Mouse (Mus musculus) erythroblast, embryonic 14.5 days (primary cell): ENCODE measurements around the gene Timm9. TPM values are rescaled to one million over a fixed set of nuclear protein-coding genes. Genes with fewer than 3 reads are reported as not detected.

Source experiments
- H3K27me3 ChIP-seq: 2 replicates; pipeline ENCODE4 v1.6.1; 2012; ENCODE audit warnings: inconsistent platforms; ENCODE audit not compliant: control insufficient read depth
- H3K36me3 ChIP-seq: 2 replicates; pipeline ENCODE4 v1.6.1; 2012; ENCODE audit warnings: mild to moderate bottlenecking, inconsistent platforms; ENCODE audit not compliant: control insufficient read depth
- H3K4me1 ChIP-seq: 2 replicates; pipeline ENCODE4 v1.6.1; 2012; ENCODE audit warnings: inconsistent platforms; ENCODE audit not compliant: control insufficient read depth
- H3K4me3 ChIP-seq: replicated peaks from 2 replicates; pipeline ENCODE3; 2012; ENCODE audit warnings: moderate library complexity, mild to moderate bottlenecking, inconsistent platforms
- H3K9me3 ChIP-seq: 2 replicates; pipeline ENCODE4 v1.6.1; 2012; ENCODE audit warnings: low read length, inconsistent platforms, mixed read lengths; ENCODE audit not compliant: control insufficient read depth
- GATA1 ChIP-seq: IDR thresholded peaks from 2 replicates; pipeline ENCODE4 v1.6.1; 2012; ENCODE audit warnings: low read length, inconsistent platforms, mixed read lengths
- TAL1 ChIP-seq: IDR thresholded peaks from 3 replicates; pipeline ENCODE4 v1.6.1; 2012; ENCODE audit warnings: low read length, inconsistent platforms, mixed read lengths
- polyA plus RNA-seq: library from polyadenylated mRNA; stranded (reverse); fragments of >175 nt; gene quantifications from 2 replicates; pipeline ENCODE4 v1.2.3, GENCODE M21; 2012

Timm9 gene
- polyA plus RNA-seq, 1 experiment, result 0.45 TPM

DNA sequence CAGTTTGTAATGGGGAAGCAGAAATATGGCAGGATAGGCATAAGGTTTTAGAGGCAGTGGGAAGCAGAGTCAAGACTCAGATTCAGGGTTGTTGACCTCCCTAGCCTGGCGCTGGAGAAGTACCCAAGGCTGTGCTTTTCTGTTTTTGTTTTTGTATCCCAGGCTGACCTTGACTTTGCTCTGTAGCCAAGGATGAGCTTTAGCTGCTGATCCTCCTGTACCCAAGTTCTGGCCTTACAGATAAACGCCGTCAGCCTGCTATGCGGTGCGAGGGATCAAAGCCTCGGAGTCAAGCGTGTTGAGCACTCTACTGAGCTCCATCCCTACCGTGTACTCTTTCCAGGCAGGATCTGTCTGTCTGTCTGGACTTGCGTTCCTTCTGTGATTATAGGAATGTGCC, 12.3 kb upstream of the Timm9 start:
- no peaks in the 10 kb centered on the region for H3K9me3 ChIP-seq
- H3K36me3 ChIP-seq, result peaks cover 83% of the 10 kb centered on the region
- TF ChIP-seq TAL1 (no peak), GATA1 (no peak)
- H3K4me1 ChIP-seq, result peaks cover 30% of the 10 kb centered on the region
- no peak overlapping the region for H3K4me3 ChIP-seq
- H3K27me3 ChIP-seq, result no peaks in the 10 kb centered on the region

DNA sequence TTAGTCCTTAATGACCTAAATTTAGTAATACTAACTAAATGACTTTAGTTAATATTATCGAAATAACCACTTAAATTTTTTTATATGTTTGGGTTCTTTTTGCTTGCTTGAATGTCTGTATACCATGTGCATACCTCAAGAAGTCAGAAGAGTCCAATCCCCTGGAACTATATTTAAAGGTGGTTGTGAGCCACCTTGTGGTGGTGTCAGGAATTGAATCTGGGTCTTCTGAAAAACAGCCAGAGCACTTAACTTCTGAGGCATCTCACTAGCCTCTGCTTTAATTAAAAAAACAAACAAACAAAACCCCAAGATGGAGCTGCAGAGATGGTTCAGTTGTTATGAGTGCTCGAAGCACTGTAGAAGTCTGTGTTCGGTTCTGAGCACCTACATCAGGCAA, 11.2 kb upstream of the Timm9 start:
- no peaks in the 10 kb centered on the region for H3K27me3 ChIP-seq
- TF ChIP-seq TAL1 (no peak), GATA1 (no peak)
- H3K4me3 ChIP-seq, result no peak overlapping the region
- H3K36me3 ChIP-seq, result peaks cover 85% of the 10 kb centered on the region
- no peaks in the 10 kb centered on the region for H3K9me3 ChIP-seq
- peaks cover 30% of the 10 kb centered on the region for H3K4me1 ChIP-seq

DNA sequence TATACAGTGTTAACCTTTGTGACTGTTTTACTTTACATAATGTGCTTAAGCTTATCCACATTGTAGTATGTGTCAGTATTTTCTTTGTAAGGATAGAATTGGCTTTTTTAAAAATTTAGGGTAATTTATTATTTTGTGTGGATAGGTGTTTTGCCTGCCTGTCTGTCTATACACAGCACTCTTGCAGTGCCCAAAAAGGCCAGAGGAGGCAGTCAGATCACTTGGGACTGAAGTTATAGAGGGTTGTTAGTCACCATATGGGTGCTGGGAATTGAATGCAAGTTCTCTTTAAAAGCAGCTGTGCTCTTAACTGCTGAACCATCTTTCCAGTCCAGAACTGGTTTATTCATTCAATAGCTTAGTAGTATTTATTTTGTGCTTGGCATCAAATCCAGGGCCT, 4.7 kb upstream of the Timm9 start:
- Histone ChIP-seq H3K36me3 (peaks cover 65% of the 10 kb centered on the region), H3K4me3 (no peak overlapping the region), H3K27me3 (no peaks in the 10 kb centered on the region), H3K4me1 (peaks cover 21% of the 10 kb centered on the region), H3K9me3 (no peaks in the 10 kb centered on the region)
- TF ChIP-seq TAL1 (no peak), GATA1 (no peak)

DNA sequence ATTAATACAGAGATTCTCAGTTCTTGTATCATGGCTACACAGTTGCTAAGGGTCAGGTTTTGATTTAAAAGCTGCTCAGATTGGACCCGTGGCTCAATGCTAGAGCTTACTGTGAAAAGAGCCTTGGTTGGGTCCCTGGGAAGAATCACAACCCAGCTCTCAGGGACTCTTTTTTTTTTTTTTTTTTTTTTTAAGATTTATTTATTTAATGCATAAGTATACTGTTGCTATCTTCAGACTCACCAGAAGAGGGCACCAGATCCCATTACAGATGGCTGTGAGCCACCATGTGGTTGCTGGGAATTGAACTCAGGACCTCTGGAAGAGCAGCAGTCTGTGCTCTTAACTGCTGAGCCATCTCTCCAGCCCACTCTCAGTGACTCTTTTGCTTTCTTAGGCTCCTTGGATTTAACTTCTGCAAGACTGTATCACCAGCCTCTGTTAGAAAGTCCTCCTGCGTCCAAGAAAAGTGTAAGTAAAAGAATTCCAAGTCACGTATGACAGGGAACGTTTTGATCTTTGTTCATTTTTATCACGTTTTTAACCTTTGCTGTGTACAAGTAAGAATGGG, 2.9 kb upstream of the Timm9 start:
- H3K36me3 ChIP-seq, result peaks cover 52% of the 10 kb centered on the region
- no peak for TF ChIP-seq TAL1
- TF ChIP-seq GATA1, result no peak
- H3K4me3 ChIP-seq, result no peak overlapping the region

DNA sequence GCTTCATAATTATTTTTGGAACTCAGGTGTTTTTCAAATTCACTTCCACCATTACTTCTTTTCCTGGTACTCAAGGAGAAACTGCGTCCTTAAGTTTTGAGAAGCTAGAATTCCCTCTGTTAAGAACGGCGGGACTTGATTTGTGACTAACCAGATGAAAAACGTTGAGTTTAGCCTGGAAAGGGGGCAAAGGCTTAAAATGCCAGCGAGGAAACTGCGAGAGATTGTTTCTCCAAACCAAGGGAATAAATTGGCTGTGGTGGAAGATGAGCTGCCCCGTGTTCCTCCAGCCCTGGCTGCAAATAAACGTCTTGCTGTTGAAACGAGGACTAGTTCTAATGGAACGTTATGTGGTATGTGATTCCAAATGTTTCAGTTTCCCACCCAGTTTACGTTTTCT, 1.2 kb upstream of the Timm9 start:
- H3K9me3 ChIP-seq, result no peaks in the 10 kb centered on the region
- TF ChIP-seq TAL1 (no peak), GATA1 (no peak)
- no peaks in the 10 kb centered on the region for H3K27me3 ChIP-seq
- H3K36me3 ChIP-seq, result peaks cover 42% of the 10 kb centered on the region
- peaks cover 36% of the 10 kb centered on the region for H3K4me1 ChIP-seq
- peak overlapping the region; percentile 96 for H3K4me3 ChIP-seq

More for the DNA sequence above, 2.9 kb upstream of the Timm9 start:
- H3K27me3 ChIP-seq, result no peaks in the 10 kb centered on the region
- no peaks in the 10 kb centered on the region for H3K9me3 ChIP-seq
- peaks cover 36% of the 10 kb centered on the region for H3K4me1 ChIP-seq

DNA sequence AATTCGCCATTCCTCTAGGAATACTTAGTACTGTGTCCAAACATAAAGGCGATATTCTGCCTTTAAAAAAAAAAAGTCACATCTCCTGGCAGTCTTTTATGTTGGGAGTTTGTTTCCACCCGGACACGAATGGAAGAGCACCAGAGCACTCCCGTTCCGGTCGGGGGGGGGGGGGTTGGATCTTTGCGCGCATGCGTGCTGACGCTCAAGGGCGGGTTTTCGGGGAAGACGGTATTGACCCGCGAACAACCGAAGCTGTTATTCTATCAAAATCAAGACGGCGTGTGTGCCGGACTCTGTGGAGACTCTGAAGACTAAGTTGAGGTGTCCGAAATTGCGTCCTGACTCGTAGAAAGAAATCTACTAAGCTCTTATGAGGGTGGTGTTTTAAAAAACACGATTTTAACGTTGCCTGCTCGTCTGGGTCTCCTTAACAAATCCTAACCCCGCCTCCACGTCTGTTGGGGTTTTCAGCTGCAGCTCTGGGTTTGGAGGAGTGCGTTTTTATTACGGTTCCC, 549 bp upstream of the Timm9 start:
- Histone ChIP-seq H3K27me3 (no peaks in the 10 kb centered on the region), H3K4me1 (peaks cover 36% of the 10 kb centered on the region), H3K36me3 (peaks cover 40% of the 10 kb centered on the region), H3K9me3 (no peaks in the 10 kb centered on the region), H3K4me3 (peak overlapping the region; percentile 96)
- no peak for TF ChIP-seq GATA1
- no peak for TF ChIP-seq TAL1

DNA sequence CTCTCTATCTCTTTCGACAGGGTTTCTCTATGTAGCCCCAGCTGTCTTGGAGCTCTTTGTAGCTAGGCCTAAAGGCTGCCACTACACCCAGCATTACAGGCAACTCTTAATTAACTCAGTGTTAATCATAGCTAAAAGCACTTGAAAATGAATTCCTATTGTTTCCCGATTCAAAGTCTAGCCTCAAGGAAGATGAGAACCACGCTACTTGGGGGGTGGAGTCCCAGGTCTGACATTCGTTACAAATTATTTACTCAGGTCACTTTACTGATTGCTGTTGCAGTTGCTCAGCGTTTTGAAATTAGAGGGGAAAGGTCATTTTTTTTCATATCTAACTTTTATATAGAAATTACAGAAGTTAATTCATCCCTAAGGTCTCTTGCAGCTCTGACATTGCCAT, 903 bp downstream of the Timm9 start:
- H3K4me1 ChIP-seq, result peaks cover 36% of the 10 kb centered on the region
- no peaks in the 10 kb centered on the region for H3K27me3 ChIP-seq
- peak overlapping the region; percentile 96 for H3K4me3 ChIP-seq
- no peaks in the 10 kb centered on the region for H3K9me3 ChIP-seq
- no peak for TF ChIP-seq TAL1
- TF ChIP-seq GATA1, result no peak
- H3K36me3 ChIP-seq, result peaks cover 38% of the 10 kb centered on the region

DNA sequence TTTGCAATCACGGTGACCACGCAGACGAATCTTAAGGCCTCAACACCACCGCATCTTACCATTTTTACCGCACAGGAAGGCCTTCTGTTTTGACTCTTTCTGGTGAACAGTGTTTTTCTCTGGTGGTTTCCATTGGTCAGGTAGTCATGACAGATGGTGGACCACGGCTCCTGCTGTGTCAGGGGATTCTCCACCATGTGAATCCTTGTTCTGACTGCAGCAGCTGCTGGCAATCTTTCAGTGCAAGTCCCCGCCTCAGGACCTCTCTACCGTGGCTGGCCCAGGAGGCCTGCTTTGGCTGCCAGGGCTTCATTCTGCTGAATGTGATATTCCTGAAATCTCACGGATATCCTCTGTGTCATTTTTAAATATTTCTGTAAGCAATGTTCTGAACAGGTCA, 13.2 kb downstream of the Timm9 start:
- Histone ChIP-seq H3K36me3 (peaks cover 41% of the 10 kb centered on the region), H3K27me3 (no peaks in the 10 kb centered on the region), H3K4me3 (no peak overlapping the region), H3K4me1 (no peaks in the 10 kb centered on the region), H3K9me3 (no peaks in the 10 kb centered on the region)
- TF ChIP-seq TAL1 (no peak), GATA1 (no peak)

DNA sequence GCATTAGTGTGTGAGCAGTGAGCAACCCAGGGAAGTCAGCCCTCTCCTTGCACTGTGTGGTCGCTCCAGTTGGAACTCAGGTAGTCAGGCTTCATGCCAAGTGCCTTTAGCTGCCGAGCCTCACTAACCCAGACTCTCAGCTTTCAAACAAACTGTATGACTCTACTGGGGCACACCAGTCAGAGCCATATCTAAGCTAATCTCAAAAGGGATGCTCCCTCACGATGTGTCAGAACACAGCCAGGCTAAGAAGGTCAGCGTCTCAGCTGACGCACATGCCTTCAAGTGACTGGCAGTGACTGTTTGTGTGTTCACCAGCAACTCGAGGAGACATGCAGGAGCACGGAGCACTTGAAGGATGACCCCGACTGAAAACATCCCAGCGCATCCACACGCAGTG, 13.8 kb downstream of the Timm9 start:
- no peaks in the 10 kb centered on the region for H3K27me3 ChIP-seq
- H3K9me3 ChIP-seq, result no peaks in the 10 kb centered on the region
- H3K4me1 ChIP-seq, result no peaks in the 10 kb centered on the region
- H3K4me3 ChIP-seq, result no peak overlapping the region
- TF ChIP-seq TAL1 (no peak), GATA1 (no peak)
- peaks cover 37% of the 10 kb centered on the region for H3K36me3 ChIP-seq

DNA sequence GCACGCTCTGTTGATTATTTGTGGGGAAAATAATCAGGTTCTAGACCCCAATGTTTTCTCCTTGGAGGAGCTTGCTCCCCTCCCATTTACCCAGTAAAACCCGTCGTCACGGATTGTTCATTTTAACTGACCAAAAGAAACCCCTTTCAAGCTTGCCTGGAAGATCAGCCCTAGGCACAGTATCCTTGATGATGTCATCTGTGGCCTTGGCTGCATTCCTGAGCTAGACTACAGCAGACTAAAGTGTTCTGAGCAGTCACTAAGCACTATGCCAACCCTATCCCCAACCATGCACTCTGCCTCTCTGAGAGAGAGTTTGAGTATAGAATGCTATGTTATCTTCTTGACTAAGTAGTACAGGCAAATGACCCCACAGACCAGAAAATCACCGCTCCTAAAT, 20.1 kb downstream of the Timm9 start:
- Histone ChIP-seq H3K27me3 (peaks cover 11% of the 10 kb centered on the region), H3K9me3 (no peaks in the 10 kb centered on the region), H3K36me3 (no peaks in the 10 kb centered on the region), H3K4me3 (no peak overlapping the region), H3K4me1 (peaks cover 9% of the 10 kb centered on the region)
- TF ChIP-seq TAL1, result no peak
- no peak for TF ChIP-seq GATA1
